Mouse (Mus musculus) midbrain, embryonic 12.5 days (tissue): ENCODE data around the gene Map3k10. TPM values are rescaled to one million over a fixed set of nuclear protein-coding genes. Genes with fewer than 3 reads are reported as not detected.
"Not testable (repeated sequence)": the region's sequence is repeated elsewhere in the genome, so short reads cannot be mapped to it uniquely, and the experiment has no call there.

Source experiments
- ATAC-seq: fragments of 200-750 bp; cut with Nextera tagmentation; 2 replicates; pipeline ENCODE4 v1.8.0; 2017; ENCODE audit warnings: low read depth, moderate TSS enrichment, moderate library complexity; ENCODE audit not compliant: low FRiP score
- H3K27ac ChIP-seq: fragments of 300-500 bp; sonication (generic); replicated peaks from 2 replicates; pipeline ENCODE4 v1.5.1; 2016; ENCODE audit warnings: mild to moderate bottlenecking
- H3K27me3 ChIP-seq: fragments of 300-500 bp; sonication (generic); 2 replicates; pipeline ENCODE4 v1.6.1; 2016; ENCODE audit warnings: mild to moderate bottlenecking
- H3K36me3 ChIP-seq: fragments of 300-500 bp; sonication (generic); 2 replicates; pipeline ENCODE4 v1.6.1; 2016
- H3K4me1 ChIP-seq: fragments of 300-500 bp; sonication (generic); 2 replicates; pipeline ENCODE4 v1.6.1; 2016
- H3K4me2 ChIP-seq: fragments of 300-500 bp; sonication (generic); replicated peaks from 2 replicates; pipeline ENCODE4 v1.6.1; 2016; ENCODE audit warnings: mild to moderate bottlenecking, moderate library complexity
- H3K4me3 ChIP-seq: fragments of 300-500 bp; sonication (generic); 2 replicates; pipeline ENCODE4 v1.5.1; 2016; ENCODE audit warnings: mild to moderate bottlenecking
- H3K9ac ChIP-seq: fragments of 300-500 bp; sonication (generic); replicated peaks from 2 replicates; pipeline ENCODE4 v1.6.1; 2016; ENCODE audit warnings: mild to moderate bottlenecking, moderate library complexity
- H3K9me3 ChIP-seq: fragments of 300-500 bp; sonication (generic); 2 replicates; pipeline ENCODE4 v1.6.1; 2016; ENCODE audit warnings: mild to moderate bottlenecking
- WGBS: fragments of 180-500 bp; shearing (Covaris S2); methylation state at CpG from one replicate; pipeline ENCODE4 v1.1.7; 2016; 5-methylcytosine and 5-hydroxymethylcytosine counted together
- polyA plus RNA-seq: library from polyadenylated mRNA; unstranded; fragments of >200 nt; fragmentation: Nextera tagmentation; extraction: Ambion mirVana; gene quantifications from 2 replicates; pipeline ENCODE4 v1.2.1, GENCODE M21; 2016

Gene Map3k10
- polyA plus RNA-seq, 1 experiment from 2014 or later = 17.9 TPM

GRCm38 (mm10) chr7:27653681-27654437, 20.5 kb downstream of the Map3k10 start, which contains the start of gene Ttc9b:
TSS of gene Ttc9b (plus strand) at chr7:27653915.
- peaks cover 58% of the 10 kb centered on the region for H3K27me3 ChIP-seq
- H3K27ac ChIP-seq = peak within 1 kb of the TSS; percentile 86
- ATAC-seq = peak; percentile 88
- H3K4me2 ChIP-seq = peak within 1 kb of the TSS; percentile 85
- H3K9me3 ChIP-seq = no peaks in the 10 kb centered on the region
- peaks cover 8% of the 10 kb centered on the region; the same call in 1 of the 2 replicates for H3K4me1 ChIP-seq
- H3K36me3 ChIP-seq = peaks cover 31% of the 10 kb centered on the region
- peak within 1 kb of the TSS; percentile 73 for H3K9ac ChIP-seq
- H3K4me3 ChIP-seq = peak within 1 kb of the TSS; percentile 64
- WGBS = 1% methylated on average over 54 of the region's 62 CpGs

- no peak for ATAC-seq
Measured at GRCm38 (mm10) chr7:27650949-27651348, 23.4 kb downstream of the Map3k10 start.

GRCm38 (mm10) chr7:27649723-27650122, 24.7 kb downstream of the Map3k10 start:
- Histone ChIP-seq H3K9me3 (no peaks in the 10 kb centered on the region), H3K27ac (no peak overlapping the region), H3K9ac (no peak overlapping the region), H3K4me3 (no peak overlapping the region), H3K4me2 (no peak overlapping the region), H3K27me3 (peaks cover 25% of the 10 kb centered on the region), H3K36me3 (no peaks in the 10 kb centered on the region), H3K4me1 (no peaks in the 10 kb centered on the region; the same call in 1 of the 2 replicates)
- ATAC-seq = no peak
- WGBS = 92% methylated on average over 11 of the region's 11 CpGs

More at GRCm38 (mm10) chr7:27650949-27651348, 23.4 kb downstream of the Map3k10 start:
- Histone ChIP-seq H3K4me3 (no peak overlapping the region), H3K4me2 (peak overlapping the region; percentile 10; the same call in 1 of the 2 replicates), H3K36me3 (peaks cover 2% of the 10 kb centered on the region; the same call in 1 of the 2 replicates), H3K27ac (no peak overlapping the region), H3K27me3 (peaks cover 37% of the 10 kb centered on the region), H3K4me1 (peaks cover 5% of the 10 kb centered on the region; the same call in 1 of the 2 replicates), H3K9me3 (no peaks in the 10 kb centered on the region), H3K9ac (no peak overlapping the region)
- WGBS = 8% methylated on average over 10 of the region's 10 CpGs

GRCm38 (mm10) chr7:27647281-27648002, 27.0 kb downstream of the Map3k10 start:
- no peak overlapping the region for H3K4me3 ChIP-seq
- peaks cover 4% of the 10 kb centered on the region for H3K27me3 ChIP-seq
- no peak for ATAC-seq
- H3K9me3 ChIP-seq = no peaks in the 10 kb centered on the region
- no peak overlapping the region for H3K4me2 ChIP-seq
- no peaks in the 10 kb centered on the region for H3K4me1 ChIP-seq
- H3K27ac ChIP-seq = no peak overlapping the region
- no peaks in the 10 kb centered on the region for H3K36me3 ChIP-seq
- H3K9ac ChIP-seq = no peak overlapping the region
- 85% methylated on average over 6 of the region's 6 CpGs for WGBS

GRCm38 (mm10) chr7:27646516-27646915, 27.9 kb downstream of the Map3k10 start:
- no peaks in the 10 kb centered on the region for H3K9me3 ChIP-seq
- no peaks in the 10 kb centered on the region for H3K4me1 ChIP-seq
- H3K4me3 ChIP-seq = no peak overlapping the region
- H3K36me3 ChIP-seq = no peaks in the 10 kb centered on the region
- H3K27ac ChIP-seq = no peak overlapping the region
- no peak for ATAC-seq
- H3K4me2 ChIP-seq = no peak overlapping the region
- H3K27me3 ChIP-seq = no peaks in the 10 kb centered on the region
- no peak overlapping the region for H3K9ac ChIP-seq
- WGBS = 83% methylated on average over 7 of the region's 7 CpGs

- H3K4me3 ChIP-seq = no peak overlapping the region
- H3K36me3 ChIP-seq = peaks cover 5% of the 10 kb centered on the region; the same call in 1 of the 2 replicates
- H3K27me3 ChIP-seq = no peaks in the 10 kb centered on the region
- H3K4me1 ChIP-seq = no peaks in the 10 kb centered on the region
- H3K9ac ChIP-seq = no peak overlapping the region
- H3K9me3 ChIP-seq = no peaks in the 10 kb centered on the region
- H3K4me2 ChIP-seq = no peak overlapping the region
- H3K27ac ChIP-seq = no peak overlapping the region
- WGBS = 76% methylated on average over 1 of the region's 1 CpGs
- no peak for ATAC-seq
Measured at GRCm38 (mm10) chr7:27644471-27644870, 29.9 kb downstream of the Map3k10 start.

- not testable (repeated sequence) for H3K4me2 ChIP-seq, H3K4me3 ChIP-seq, H3K4me1 ChIP-seq, H3K27me3 ChIP-seq, ATAC-seq, H3K27ac ChIP-seq, H3K9ac ChIP-seq, H3K9me3 ChIP-seq
- 97% methylated on average over 2 of the region's 2 CpGs for WGBS
- H3K36me3 ChIP-seq = peaks cover 67% of the 10 kb centered on the region
Measured at GRCm38 (mm10) chr7:27635094-27635493, 39.3 kb downstream of the Map3k10 start.

- Histone ChIP-seq H3K27ac (no peak overlapping the region), H3K36me3 (peaks cover 66% of the 10 kb centered on the region), H3K4me3 (no peak overlapping the region), H3K4me2 (no peak overlapping the region), H3K4me1 (no peaks in the 10 kb centered on the region), H3K9ac (no peak overlapping the region), H3K27me3 (no peaks in the 10 kb centered on the region), H3K9me3 (no peaks in the 10 kb centered on the region)
- ATAC-seq = no peak
- 95% methylated on average over 6 of the region's 6 CpGs for WGBS
Measured at GRCm38 (mm10) chr7:27634691-27635090, 39.7 kb downstream of the Map3k10 start.

- 95% methylated on average over 6 of the region's 6 CpGs for WGBS
- no peaks in the 10 kb centered on the region for H3K27me3 ChIP-seq
- no peaks in the 10 kb centered on the region for H3K9me3 ChIP-seq
- no peak overlapping the region for H3K4me2 ChIP-seq
- peaks cover 77% of the 10 kb centered on the region for H3K36me3 ChIP-seq
- H3K4me1 ChIP-seq = no peaks in the 10 kb centered on the region
- no peak for ATAC-seq
- H3K9ac ChIP-seq = no peak overlapping the region
- no peak overlapping the region for H3K27ac ChIP-seq
- H3K4me3 ChIP-seq = no peak overlapping the region
Measured at GRCm38 (mm10) chr7:27633166-27633565, 41.2 kb downstream of the Map3k10 start.

- Histone ChIP-seq H3K4me1 (no peaks in the 10 kb centered on the region), H3K4me3 (no peak overlapping the region), H3K4me2 (no peak overlapping the region), H3K27me3 (no peaks in the 10 kb centered on the region), H3K9me3 (no peaks in the 10 kb centered on the region), H3K9ac (no peak overlapping the region), H3K27ac (no peak overlapping the region), H3K36me3 (peaks cover 78% of the 10 kb centered on the region)
- no peak for ATAC-seq
- WGBS = 95% methylated on average over 4 of the region's 4 CpGs
Measured at GRCm38 (mm10) chr7:27631439-27631838, 43.0 kb downstream of the Map3k10 start.

- not testable (repeated sequence) for H3K4me2 ChIP-seq, H3K27ac ChIP-seq, H3K9ac ChIP-seq, H3K4me3 ChIP-seq, H3K4me1 ChIP-seq, H3K9me3 ChIP-seq, ATAC-seq, H3K27me3 ChIP-seq
- 98% methylated on average over 7 of the region's 7 CpGs for WGBS
- H3K36me3 ChIP-seq = peaks cover 80% of the 10 kb centered on the region
Measured at GRCm38 (mm10) chr7:27628816-27629215, 45.6 kb downstream of the Map3k10 start.

- Histone ChIP-seq H3K9ac (no peak overlapping the region), H3K27me3 (no peaks in the 10 kb centered on the region), H3K27ac (no peak overlapping the region), H3K9me3 (no peaks in the 10 kb centered on the region), H3K36me3 (peaks cover 82% of the 10 kb centered on the region), H3K4me2 (no peak overlapping the region), H3K4me3 (no peak overlapping the region), H3K4me1 (no peaks in the 10 kb centered on the region)
- no peak for ATAC-seq
- WGBS = 94% methylated on average over 6 of the region's 6 CpGs
Measured at GRCm38 (mm10) chr7:27628190-27628589, 46.2 kb downstream of the Map3k10 start.
